Mouse (Mus musculus) cerebellum, postnatal 14 days (tissue): ENCODE data around the gene B020031M17Rik.
"Not testable (repeated sequence)": the region's sequence is repeated elsewhere in the genome, so short reads cannot be mapped to it uniquely, and the experiment has no call there.

ENCODE experiments used
- DNase-seq, 2 experiments: peaks; one replicate each; pipeline ENCODE4 v3.0.0; 2021; ENCODE audit warnings: mixed read lengths in 2 of 2

Gene B020031M17Rik

GRCm38 (mm10) chr13:119950706-119951105 is at the start of gene B020031M17Rik:
Gene B020031M17Rik (minus strand): TSS chr13:119950806.
- DNase-seq = not testable (repeated sequence)

DNA sequence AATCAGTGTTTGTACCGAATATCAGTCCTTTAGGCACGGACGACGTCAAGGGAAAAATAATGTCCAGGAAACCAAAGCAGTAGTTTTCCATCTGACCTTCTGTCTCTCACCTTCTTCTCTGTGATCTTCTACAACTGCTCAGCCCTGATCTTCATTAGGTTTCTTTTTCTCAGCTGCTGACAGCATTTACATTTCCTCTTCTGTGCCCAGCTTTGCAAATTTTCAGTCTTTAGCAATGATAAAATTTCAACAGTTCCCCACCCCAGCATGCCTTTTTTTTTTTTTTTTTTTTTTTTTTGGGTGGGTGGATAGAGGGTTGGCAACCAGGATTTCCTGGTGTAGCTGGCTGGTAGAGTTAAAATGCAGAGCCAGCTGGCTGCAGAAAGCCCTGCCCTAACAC is 48.6 kb upstream of the B020031M17Rik start:
- not testable (repeated sequence) for DNase-seq

- not testable (repeated sequence) for DNase-seq
Observed at GRCm38 (mm10) chr13:119998442-119999086, 48.0 kb upstream of the B020031M17Rik start.

DNA sequence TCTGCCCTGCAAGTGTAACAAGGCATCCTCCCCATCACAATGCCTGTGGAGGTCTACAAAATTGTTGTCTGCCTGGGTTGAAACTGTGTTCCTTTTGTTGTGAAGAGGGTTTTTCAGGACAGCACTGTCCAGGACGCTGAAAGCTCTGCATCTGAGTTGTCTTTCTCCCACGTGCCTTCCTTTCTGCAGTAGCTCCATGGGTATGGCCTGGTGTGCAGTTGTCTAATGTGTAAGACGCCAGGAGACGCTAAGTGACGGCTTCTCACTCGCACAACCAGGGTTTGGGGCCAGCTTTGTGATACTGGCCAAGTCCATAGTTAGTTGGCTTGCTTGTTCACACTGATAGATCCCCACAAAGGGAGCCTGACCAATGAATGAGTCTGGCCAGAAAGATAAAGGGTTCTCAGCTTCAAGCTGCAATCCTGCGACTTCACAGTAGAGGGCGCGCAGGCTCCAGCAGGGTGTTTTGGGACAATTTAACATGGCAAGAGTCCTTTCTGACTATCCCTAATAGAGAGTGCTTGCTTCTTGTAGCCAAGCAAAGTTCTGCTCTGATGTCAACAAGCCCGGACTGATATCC is 41.4 kb upstream of the B020031M17Rik start:
- DNase-seq = not testable (repeated sequence)

DNA sequence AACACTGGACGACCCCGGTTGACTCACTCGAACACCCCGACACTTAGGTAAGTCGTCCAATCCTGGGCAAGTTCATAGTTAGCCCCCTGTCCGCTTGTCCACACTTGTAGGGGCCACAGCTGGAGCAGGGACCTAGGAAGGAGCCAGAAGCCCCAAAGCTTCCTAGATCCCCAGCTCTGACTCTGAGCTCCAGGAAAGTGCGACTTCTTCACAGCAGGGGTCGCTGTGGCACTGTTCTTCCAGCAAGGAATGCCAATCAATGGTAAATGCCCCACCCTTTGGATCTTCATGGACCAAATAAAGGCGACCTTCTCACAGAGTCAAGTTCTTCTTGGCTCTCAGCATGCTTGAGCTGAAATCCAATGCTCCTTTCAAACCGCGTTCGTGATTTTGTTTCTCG is 40.7 kb upstream of the B020031M17Rik start:
- DNase-seq = not testable (repeated sequence)

DNA sequence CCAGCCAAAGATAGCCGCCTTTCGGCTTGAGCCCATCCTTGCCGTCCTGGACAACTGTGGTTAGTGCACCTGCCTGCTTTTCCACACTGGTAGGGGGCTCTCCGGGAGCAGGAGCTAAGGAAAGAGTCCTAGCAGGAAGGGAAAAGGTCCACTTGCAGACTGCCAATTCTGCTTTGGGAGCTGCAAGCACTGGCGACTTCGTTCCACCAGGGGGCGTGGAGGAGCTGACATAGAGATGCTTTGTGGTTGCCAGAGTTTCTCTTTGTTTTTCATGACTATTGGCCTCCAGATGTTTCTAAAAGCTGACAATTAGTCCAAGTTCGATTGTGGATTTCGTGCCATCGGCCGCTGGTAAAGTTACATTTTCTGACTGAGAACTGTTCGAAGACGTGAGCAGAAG is 18.6 kb upstream of the B020031M17Rik start:
- DNase-seq = not testable (repeated sequence)

GRCm38 (mm10) chr13:119968193-119968592 is 17.6 kb upstream of the B020031M17Rik start:
- not testable (repeated sequence) for DNase-seq

DNA sequence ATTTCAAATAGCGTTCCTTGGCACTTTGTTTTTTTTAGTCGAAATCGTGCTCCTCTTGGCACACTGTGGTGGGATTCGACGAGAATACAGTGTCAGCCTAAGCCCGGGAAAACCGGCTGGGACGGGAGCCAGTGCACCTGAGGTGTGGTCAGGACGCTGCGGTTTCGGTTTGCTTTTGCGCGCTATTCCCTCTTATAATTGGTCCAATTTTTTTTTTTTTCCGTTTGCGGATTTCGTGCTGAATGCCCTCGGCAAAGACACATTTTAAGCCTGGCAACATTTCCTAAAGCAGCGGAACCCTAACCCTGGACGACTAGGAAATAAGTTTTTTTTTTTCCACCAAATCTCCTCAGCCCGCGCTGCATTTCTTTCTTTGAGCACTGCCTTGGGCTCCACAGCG is 15.4 kb upstream of the B020031M17Rik start:
- DNase-seq = peak; percentile 22 to 37

GRCm38 (mm10) chr13:119965302-119965952 is 14.8 kb upstream of the B020031M17Rik start:
- peak; percentile 0 to 2 for DNase-seq

GRCm38 (mm10) chr13:119962856-119963255 is 12.2 kb upstream of the B020031M17Rik start:
- not testable (repeated sequence) for DNase-seq

- DNase-seq = not testable (repeated sequence)
Observed at GRCm38 (mm10) chr13:119955567-119955966, 5.0 kb upstream of the B020031M17Rik start.

- DNase-seq = not testable (repeated sequence)
Observed at GRCm38 (mm10) chr13:119955089-119955488, 4.5 kb upstream of the B020031M17Rik start.

GRCm38 (mm10) chr13:119929172-119929571 is 21.4 kb downstream of the B020031M17Rik start, which contains the start of gene Gm21761:
Gene Gm21761 (minus strand): TSS chr13:119929272.
- not testable (repeated sequence) for DNase-seq

- DNase-seq = not testable (repeated sequence)
Observed at GRCm38 (mm10) chr13:119924597-119925340, 25.8 kb downstream of the B020031M17Rik start.

GRCm38 (mm10) chr13:119916966-119917722 is 33.5 kb downstream of the B020031M17Rik start:
- not testable (repeated sequence) for DNase-seq

GRCm38 (mm10) chr13:119916449-119916848 is 34.2 kb downstream of the B020031M17Rik start:
- DNase-seq = not testable (repeated sequence)
